Mouse (Mus musculus) intestine, embryonic 15.5 days (tissue): ENCODE measurements around the gene Fam131a. TPM values are rescaled to one million over a fixed set of nuclear protein-coding genes. Genes with fewer than 3 reads are reported as not detected.

ENCODE experiments used
- ATAC-seq: fragments of 200-750 bp; cut with Nextera tagmentation; 2 replicates; pipeline ENCODE4 v1.8.0; 2017; ENCODE audit warnings: moderate TSS enrichment, moderate library complexity
- H3K27ac ChIP-seq: fragments of 300-500 bp; sonication (generic); 2 replicates; pipeline ENCODE4 v1.5.1; 2015; ENCODE audit warnings: mild to moderate bottlenecking, inconsistent platforms
- H3K27me3 ChIP-seq: fragments of 300-500 bp; sonication (generic); replicated peaks from 2 replicates; pipeline ENCODE4 v1.6.1; 2015; ENCODE audit warnings: inconsistent platforms
- H3K36me3 ChIP-seq: fragments of 300-500 bp; sonication (generic); 2 replicates; pipeline ENCODE4 v1.6.1; 2015; ENCODE audit warnings: inconsistent platforms
- H3K4me1 ChIP-seq: fragments of 300-500 bp; sonication (generic); replicated peaks from 2 replicates; pipeline ENCODE4 v1.6.1; 2015; ENCODE audit warnings: inconsistent platforms
- H3K4me2 ChIP-seq: fragments of 300-500 bp; sonication (generic); replicated peaks from 2 replicates; pipeline ENCODE4 v1.6.1; 2015; ENCODE audit warnings: mild to moderate bottlenecking, inconsistent platforms
- H3K4me3 ChIP-seq: fragments of 300-500 bp; sonication (generic); replicated peaks from 2 replicates; pipeline ENCODE4 v1.5.1; 2015; ENCODE audit warnings: inconsistent platforms
- H3K9ac ChIP-seq: fragments of 300-500 bp; sonication (generic); 2 replicates; pipeline ENCODE4 v1.6.1; 2015; ENCODE audit warnings: inconsistent platforms
- H3K9me3 ChIP-seq: fragments of 300-500 bp; sonication (generic); 2 replicates; pipeline ENCODE4 v1.6.1; 2016; ENCODE audit warnings: inconsistent platforms
- WGBS: fragments of 180-500 bp; shearing (Covaris S2); methylation state at CpG from one replicate; pipeline ENCODE4 v1.1.7; 2015; 5-methylcytosine and 5-hydroxymethylcytosine counted together
- polyA plus RNA-seq: library from polyadenylated mRNA; unstranded; fragments of >200 nt; fragmentation: Nextera tagmentation; extraction: Ambion mirVana; gene quantifications from 2 replicates; pipeline ENCODE4 v1.2.1, GENCODE M21; 2015

Fam131a gene
- polyA plus RNA-seq, 1 experiment from 2014 or later, result 6.7 TPM

DNA sequence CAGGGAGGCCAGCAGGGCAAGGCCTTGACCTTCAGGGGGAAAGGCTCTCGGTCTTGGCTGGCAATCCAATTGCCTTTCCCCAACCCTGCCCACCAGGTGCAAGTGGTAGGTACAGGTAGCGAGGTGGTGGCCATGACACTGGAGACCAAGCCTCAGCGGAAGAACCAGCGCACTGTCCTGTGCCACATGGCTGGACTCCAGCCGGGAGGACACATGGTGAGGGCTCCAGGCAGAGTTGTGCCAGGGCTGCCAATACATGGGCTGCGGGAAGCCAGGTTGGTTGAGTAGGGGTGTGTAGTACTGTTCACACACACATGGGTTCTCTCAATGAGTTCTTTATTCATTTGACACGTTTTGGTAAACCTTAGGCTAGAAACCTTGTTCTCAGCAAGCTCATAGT is 43.1 kb downstream of the Fam131a start:
- Histone ChIP-seq H3K4me1 (peaks cover 13% of the 10 kb centered on the region), H3K4me2 (no peak overlapping the region), H3K27ac (no peak overlapping the region), H3K9ac (no peak overlapping the region), H3K36me3 (no peaks in the 10 kb centered on the region), H3K4me3 (no peak overlapping the region), H3K27me3 (peaks cover 26% of the 10 kb centered on the region), H3K9me3 (no peaks in the 10 kb centered on the region)
- WGBS, result 87% methylated on average over 7 of the region's 7 CpGs
- no peak for ATAC-seq

DNA sequence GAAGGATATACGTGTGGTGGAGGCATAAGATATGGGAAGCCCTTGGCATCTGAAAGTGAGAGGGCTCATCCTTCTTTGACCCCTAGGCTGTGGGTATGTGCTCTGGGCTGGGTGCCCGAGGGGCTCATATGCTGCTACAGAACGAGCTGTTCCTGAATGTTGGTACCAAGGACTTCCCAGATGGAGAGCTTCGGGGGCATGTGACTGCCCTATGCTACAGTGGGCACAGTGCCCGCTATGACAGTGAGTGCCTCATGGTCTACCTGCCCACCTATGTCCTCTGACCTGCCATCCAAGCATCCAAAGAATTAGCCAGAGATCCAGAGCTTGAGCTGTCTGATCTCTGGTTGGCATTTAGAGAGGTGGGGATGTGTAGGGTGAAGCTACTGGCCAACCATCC is 43.8 kb downstream of the Fam131a start:
- peaks cover 13% of the 10 kb centered on the region for H3K4me1 ChIP-seq
- H3K9me3 ChIP-seq, result no peaks in the 10 kb centered on the region
- peaks cover 26% of the 10 kb centered on the region for H3K27me3 ChIP-seq
- no peaks in the 10 kb centered on the region for H3K36me3 ChIP-seq
- WGBS, result 83% methylated on average over 5 of the region's 5 CpGs
- H3K4me3 ChIP-seq, result no peak overlapping the region
- H3K4me2 ChIP-seq, result no peak overlapping the region
- no peak overlapping the region for H3K27ac ChIP-seq
- no peak for ATAC-seq
- no peak overlapping the region for H3K9ac ChIP-seq

DNA sequence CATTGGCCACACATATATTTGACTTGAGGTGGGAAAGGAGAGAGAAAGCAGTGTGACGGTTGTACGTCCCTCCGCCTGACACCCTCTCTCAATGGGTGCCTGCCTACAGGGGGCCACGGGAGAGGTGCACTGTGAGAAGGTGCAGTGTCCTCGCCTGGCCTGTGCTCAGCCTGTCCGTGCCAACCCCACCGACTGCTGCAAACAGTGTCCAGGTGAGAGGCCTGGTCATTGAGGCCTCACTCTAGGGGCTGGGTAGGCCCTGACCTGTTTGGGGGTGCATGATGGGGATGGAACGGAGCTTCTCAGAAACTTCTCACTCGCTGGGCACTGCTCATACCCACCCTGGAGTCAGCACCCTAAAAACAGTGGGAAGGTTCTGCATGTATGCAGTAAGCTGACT is 46.8 kb downstream of the Fam131a start:
- peaks cover 15% of the 10 kb centered on the region; the same call in 1 of the 2 replicates for H3K27me3 ChIP-seq
- H3K36me3 ChIP-seq, result no peaks in the 10 kb centered on the region
- H3K27ac ChIP-seq, result no peak overlapping the region
- no peak overlapping the region for H3K4me2 ChIP-seq
- 91% methylated on average over 9 of the region's 9 CpGs for WGBS
- no peak overlapping the region for H3K9ac ChIP-seq
- no peaks in the 10 kb centered on the region for H3K9me3 ChIP-seq
- H3K4me3 ChIP-seq, result no peak overlapping the region
- ATAC-seq, result no peak
- H3K4me1 ChIP-seq, result no peaks in the 10 kb centered on the region

DNA sequence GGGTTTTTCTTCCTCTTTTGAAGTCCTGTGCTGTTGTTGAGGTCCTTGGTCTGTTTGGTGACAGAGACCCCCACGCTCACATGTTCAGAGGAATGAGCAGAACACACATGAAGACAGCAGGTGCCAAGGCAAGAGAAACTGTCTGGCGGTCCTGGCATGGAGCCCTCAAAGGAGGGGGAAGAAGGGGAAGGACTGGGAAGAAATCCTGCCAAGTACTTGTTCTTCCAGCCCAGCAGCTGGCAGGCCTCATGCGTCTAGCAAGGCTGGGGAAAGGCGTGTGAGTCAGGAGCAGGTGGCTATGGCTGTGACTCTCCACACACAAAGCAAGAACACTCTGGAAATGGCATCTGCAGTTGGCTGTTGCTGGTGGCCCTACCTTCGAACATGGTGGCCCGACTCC is 53.6 kb downstream of the Fam131a start:
- no peak overlapping the region for H3K4me2 ChIP-seq
- no peaks in the 10 kb centered on the region for H3K27me3 ChIP-seq
- H3K4me1 ChIP-seq, result no peaks in the 10 kb centered on the region; the same call in 1 of the 2 replicates
- no peak overlapping the region for H3K9ac ChIP-seq
- H3K4me3 ChIP-seq, result no peak overlapping the region
- no peaks in the 10 kb centered on the region for H3K36me3 ChIP-seq
- no peaks in the 10 kb centered on the region for H3K9me3 ChIP-seq
- 50% methylated on average over 6 of the region's 6 CpGs for WGBS
- no peak for ATAC-seq
- H3K27ac ChIP-seq, result no peak overlapping the region

DNA sequence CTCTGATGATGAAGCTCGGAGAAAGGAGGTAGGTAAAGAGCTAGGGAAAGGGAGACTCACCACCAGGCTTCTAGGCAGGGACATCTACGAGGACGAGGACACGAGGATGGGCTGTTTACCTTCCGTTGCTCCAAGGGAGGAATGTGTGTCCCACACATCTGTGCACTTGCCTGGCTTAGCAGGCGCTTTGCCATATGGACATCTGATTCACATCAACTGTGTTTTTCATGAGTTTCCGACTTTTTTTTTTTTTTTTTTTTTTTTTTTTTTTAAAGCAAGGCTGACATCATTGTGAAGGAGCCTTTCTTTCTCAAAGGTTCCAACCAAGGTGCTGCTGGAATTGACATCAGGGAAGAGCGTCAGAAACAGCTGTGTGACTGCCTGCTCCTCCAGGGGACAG is 57.5 kb downstream of the Fam131a start:
- Histone ChIP-seq H3K4me2 (no peak overlapping the region), H3K9ac (no peak overlapping the region), H3K27ac (no peak overlapping the region), H3K4me3 (no peak overlapping the region), H3K36me3 (no peaks in the 10 kb centered on the region), H3K4me1 (no peaks in the 10 kb centered on the region; the same call in 1 of the 2 replicates), H3K9me3 (no peaks in the 10 kb centered on the region), H3K27me3 (no peaks in the 10 kb centered on the region)
- WGBS, result 28% methylated on average over 8 of the region's 8 CpGs
- ATAC-seq, result no peak

Other genes with a start within 250 kb of the Fam131a start
- 99.4 and 102 TPM in 2 replicates for gene Eif2b5, start 194.4 kb upstream of the Fam131a start, polyA plus RNA-seq
- gene Dvl3, start 176.3 kb upstream of the Fam131a start, polyA plus RNA-seq, result 18.1 and 19.5 TPM in 2 replicates
- gene Ap2m1, start 157.8 kb upstream of the Fam131a start, polyA plus RNA-seq, result 614 and 624 TPM in 2 replicates
- 58.6 and 59.0 TPM in 2 replicates for gene Abcf3, start 144.7 kb upstream of the Fam131a start, polyA plus RNA-seq
- 5.5 and 7.0 TPM in 2 replicates for gene Vwa5b2, start 103.8 kb upstream of the Fam131a start, polyA plus RNA-seq
- gene Eef1akmt4, start 81.6 kb upstream of the Fam131a start, polyA plus RNA-seq, result 32.0 and 37.2 TPM in 2 replicates
- 0.19 TPM in 1 of 2 replicates, not detected in the other for gene Gm49333, start 81.6 kb upstream of the Fam131a start, polyA plus RNA-seq
- 40.1 and 46.0 TPM in 2 replicates for gene Alg3, start 81.5 kb upstream of the Fam131a start, polyA plus RNA-seq
- 0.83 and 0.97 TPM in 2 replicates for gene Camk2n2, start 72.0 kb upstream of the Fam131a start, polyA plus RNA-seq
- gene Ece2, start 63.4 kb upstream of the Fam131a start, polyA plus RNA-seq, result 1.3 and 1.6 TPM in 2 replicates
- 283 and 284 TPM in 2 replicates for gene Psmd2, start 41.6 kb upstream of the Fam131a start, polyA plus RNA-seq
- 183 and 196 TPM in 2 replicates for gene Eif4g1, start 24.9 kb upstream of the Fam131a start, polyA plus RNA-seq
- gene Polr2h, start 24.4 kb downstream of the Fam131a start, polyA plus RNA-seq, result 104 and 112 TPM in 2 replicates
- 14.3 and 15.7 TPM in 2 replicates for gene Clcn2, start 24.5 kb downstream of the Fam131a start, polyA plus RNA-seq
- 3.3 and 3.6 TPM in 2 replicates for gene Chrd, start 39.9 kb downstream of the Fam131a start, polyA plus RNA-seq
- 1.8 and 2.4 TPM in 2 replicates for gene Thpo, start 41.3 kb downstream of the Fam131a start, polyA plus RNA-seq